Mouse (Mus musculus): ENCODE data around the gene Ptpn9. TPM values are rescaled to one million over a fixed set of nuclear protein-coding genes. Genes with fewer than 3 reads are reported as not detected.

Ptpn9 gene
- 19.0 TPM for polyA plus RNA-seq (2017; shearing (Covaris generic))

GRCm38 (mm10) chr9:56994286-56995197 is at the start of gene Ptpn9:
Ptpn9 (plus strand) TSS chr9:56994923.

GRCm38 (mm10) chr9:56950414-56951400 is 44.0 kb upstream of the Ptpn9 start, which contains the start of gene Snupn:
Snupn (plus strand) TSS chr9:56950878.

DNA sequence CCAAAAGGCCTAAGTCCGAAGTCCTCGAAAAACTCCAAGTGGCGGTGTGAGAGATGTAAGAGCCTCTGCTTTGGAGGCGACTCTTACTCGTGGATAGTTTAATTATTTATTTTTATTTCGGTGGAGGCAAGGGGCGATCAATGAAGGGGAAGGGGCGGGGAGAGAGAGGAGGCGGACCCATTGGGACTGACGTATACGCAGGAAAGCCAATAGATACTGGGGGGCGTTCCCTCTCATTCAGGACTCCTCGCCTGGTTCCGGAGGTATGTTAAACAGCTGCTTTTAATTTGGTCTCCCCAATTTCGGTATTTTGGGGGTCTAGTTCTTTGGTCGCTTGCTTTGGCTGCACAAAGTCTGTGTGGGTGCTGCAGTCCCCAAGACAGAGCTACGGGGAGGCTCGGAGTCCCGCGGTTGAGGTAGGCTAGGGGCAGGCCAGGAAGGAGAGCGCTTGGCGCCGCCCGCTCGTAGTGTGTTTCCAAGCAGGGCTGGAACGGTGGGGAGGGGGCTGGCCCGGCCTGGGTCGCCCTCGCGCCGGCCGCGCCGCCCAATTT is 77.2 kb downstream of the Ptpn9 start, which contains the start of gene Sin3a:
Gene Sin3a (plus strand): TSS at position 240 of the 551 bp plus-strand sequence.

Other genes starting within 250 kb of the Ptpn9 start
- not detected for gene Lingo1, start 198.5 kb upstream of the Ptpn9 start, polyA plus RNA-seq (2017; shearing (Covaris generic))
- not detected for gene Odf3l1, start 130.2 kb upstream of the Ptpn9 start, polyA plus RNA-seq (2017; shearing (Covaris generic))
- gene Cspg4, start 129.9 kb upstream of the Ptpn9 start, polyA plus RNA-seq (2017; shearing (Covaris generic)): 0.07 TPM
- 9.6 TPM for gene Snx33, start 66.6 kb upstream of the Ptpn9 start, polyA plus RNA-seq (2017; shearing (Covaris generic))
- 92.1 TPM for gene Imp3, start 57.4 kb upstream of the Ptpn9 start, polyA plus RNA-seq (2017; shearing (Covaris generic))
- gene Snupn, start 44.0 kb upstream of the Ptpn9 start, polyA plus RNA-seq (2017; shearing (Covaris generic)): 15.2 TPM
- 39.6 TPM for gene Sin3a, start 77.1 kb downstream of the Ptpn9 start, polyA plus RNA-seq (2017; shearing (Covaris generic))
- gene Man2c1, start 135.8 kb downstream of the Ptpn9 start, polyA plus RNA-seq (2017; shearing (Covaris generic)): 75.6 TPM
- gene Neil1, start 153.4 kb downstream of the Ptpn9 start, polyA plus RNA-seq (2017; shearing (Covaris generic)): 30.6 TPM
- 303 TPM for gene Commd4, start 163.4 kb downstream of the Ptpn9 start, polyA plus RNA-seq (2017; shearing (Covaris generic))
- gene Trcg1, start 241.6 kb downstream of the Ptpn9 start, polyA plus RNA-seq (2017; shearing (Covaris generic)): 0.06 TPM